Mouse (Mus musculus): Measurements from ENCODE around the gene Lrrc28. TPM values are rescaled to one million over a fixed set of nuclear protein-coding genes. Genes with fewer than 3 reads are reported as not detected.
A peak's percentile ranks its signal among the peaks of the same experiment; 100 is the strongest.

Gene Lrrc28
- polyA plus RNA-seq, 1 experiment from 2014 or later: 14.4 TPM

- Histone ChIP-seq H3K4me2 (no peak overlapping the region), H3K4me1 (replicated peaks; ENCODE audit: control insufficient read depth, insufficient read depth, low read length) (no peaks in the 10 kb centered on the region), H3K4me3 (ENCODE audit: low read depth, low read length) (no peak overlapping the region), H3K36me3 (ENCODE audit: control insufficient read depth, insufficient read depth, low read length) (peaks cover 2% of the 10 kb centered on the region; the same call in 1 of the 2 replicates), H3K27ac (ENCODE audit: low read depth, low read length) (no peak overlapping the region), H3K27me3 (replicated peaks; ENCODE audit: control insufficient read depth, insufficient read depth, low read length) (no peaks in the 10 kb centered on the region), H3K9ac (ENCODE audit: low read depth, low read length) (no peak overlapping the region), H3K9me3 (ENCODE audit: control insufficient read depth, low read length) (peaks cover 4% of the 10 kb centered on the region; the same call in 1 of the 2 replicates)
- DNase-seq (ENCODE audit: low spot score) (no peak), ATAC-seq (replicated peaks; ENCODE audit: low FRiP score) (no peak)
- WGBS: 74% methylated on average over 9 of the region's 9 CpGs
Observed at GRCm38 (mm10) chr7:67681078-67681477, 36.0 kb upstream of the Lrrc28 start.

- Histone ChIP-seq H3K27me3 (replicated peaks; ENCODE audit: control insufficient read depth, insufficient read depth, low read length) (no peaks in the 10 kb centered on the region), H3K9me3 (ENCODE audit: control insufficient read depth, low read length) (no peaks in the 10 kb centered on the region), H3K4me1 (replicated peaks; ENCODE audit: control insufficient read depth, insufficient read depth, low read length) (no peaks in the 10 kb centered on the region; the same call in 1 of the 2 replicates), H3K27ac (ENCODE audit: low read depth, low read length) (no peak overlapping the region), H3K36me3 (ENCODE audit: control insufficient read depth, insufficient read depth, low read length) (peaks cover 2% of the 10 kb centered on the region; the same call in 1 of the 2 replicates), H3K4me2 (no peak overlapping the region), H3K9ac (ENCODE audit: low read depth, low read length) (no peak overlapping the region), H3K4me3 (ENCODE audit: low read depth, low read length) (no peak overlapping the region)
- ATAC-seq (replicated peaks; ENCODE audit: low FRiP score): no peak
- DNase-seq (ENCODE audit: low spot score): no peak
- whole genome bisulfite sequencing: 88% methylated on average over 16 of the region's 16 CpGs
Observed at GRCm38 (mm10) chr7:67678878-67679499, 33.9 kb upstream of the Lrrc28 start.

GRCm38 (mm10) chr7:67673656-67674055, 28.6 kb upstream of the Lrrc28 start:
- H3K4me3 ChIP-seq (ENCODE audit: low read depth, low read length): no peak overlapping the region
- no peaks in the 10 kb centered on the region; the same call in 1 of the 2 replicates for H3K4me1 ChIP-seq (replicated peaks; ENCODE audit: control insufficient read depth, insufficient read depth, low read length)
- no peaks in the 10 kb centered on the region for H3K9me3 ChIP-seq (ENCODE audit: control insufficient read depth, low read length)
- no peak overlapping the region for H3K9ac ChIP-seq (ENCODE audit: low read depth, low read length)
- 82% methylated on average over 5 of the region's 5 CpGs for WGBS
- H3K36me3 ChIP-seq (ENCODE audit: control insufficient read depth, insufficient read depth, low read length): peaks cover 4% of the 10 kb centered on the region; the same call in 1 of the 2 replicates
- H3K27me3 ChIP-seq (replicated peaks; ENCODE audit: control insufficient read depth, insufficient read depth, low read length): no peaks in the 10 kb centered on the region
- no peak for DNase-seq (ENCODE audit: low spot score)
- ATAC-seq (replicated peaks; ENCODE audit: low FRiP score): no peak
- H3K27ac ChIP-seq (ENCODE audit: low read depth, low read length): no peak overlapping the region
- H3K4me2 ChIP-seq: no peak overlapping the region

GRCm38 (mm10) chr7:67672650-67673049, 27.6 kb upstream of the Lrrc28 start:
- WGBS: 12% methylated on average over 10 of the region's 10 CpGs

GRCm38 (mm10) chr7:67670965-67671364, 25.9 kb upstream of the Lrrc28 start:
- 96% methylated on average over 1 of the region's 1 CpGs for WGBS
- Histone ChIP-seq H3K36me3 (ENCODE audit: control insufficient read depth, insufficient read depth, low read length) (peaks cover 4% of the 10 kb centered on the region; the same call in 1 of the 2 replicates), H3K27ac (ENCODE audit: low read depth, low read length) (no peak overlapping the region)

More at GRCm38 (mm10) chr7:67672650-67673049, 27.6 kb upstream of the Lrrc28 start:
- Histone ChIP-seq H3K4me3 (ENCODE audit: low read depth, low read length) (no peak overlapping the region), H3K27ac (ENCODE audit: low read depth, low read length) (no peak overlapping the region), H3K27me3 (replicated peaks; ENCODE audit: control insufficient read depth, insufficient read depth, low read length) (no peaks in the 10 kb centered on the region), H3K9me3 (ENCODE audit: control insufficient read depth, low read length) (no peaks in the 10 kb centered on the region), H3K36me3 (ENCODE audit: control insufficient read depth, insufficient read depth, low read length) (peaks cover 4% of the 10 kb centered on the region; the same call in 1 of the 2 replicates), H3K4me2 (no peak overlapping the region), H3K4me1 (replicated peaks; ENCODE audit: control insufficient read depth, insufficient read depth, low read length) (no peaks in the 10 kb centered on the region; the same call in 1 of the 2 replicates), H3K9ac (ENCODE audit: low read depth, low read length) (no peak overlapping the region)
- ATAC-seq (replicated peaks; ENCODE audit: low FRiP score) (no peak; the same call in 1 of the 2 replicates), DNase-seq (ENCODE audit: low spot score) (peak; percentile 82)

GRCm38 (mm10) chr7:67663981-67664694, 19.1 kb upstream of the Lrrc28 start:
- 84% methylated on average over 14 of the region's 14 CpGs for WGBS
- DNase-seq (ENCODE audit: low spot score) (no peak), ATAC-seq (replicated peaks; ENCODE audit: low FRiP score) (no peak)
- Histone ChIP-seq H3K4me2 (no peak overlapping the region), H3K4me1 (replicated peaks; ENCODE audit: control insufficient read depth, insufficient read depth, low read length) (no peaks in the 10 kb centered on the region), H3K9me3 (ENCODE audit: control insufficient read depth, low read length) (no peaks in the 10 kb centered on the region), H3K4me3 (ENCODE audit: low read depth, low read length) (no peak overlapping the region), H3K9ac (ENCODE audit: low read depth, low read length) (no peak overlapping the region), H3K36me3 (ENCODE audit: control insufficient read depth, insufficient read depth, low read length) (no peaks in the 10 kb centered on the region), H3K27ac (ENCODE audit: low read depth, low read length) (no peak overlapping the region), H3K27me3 (replicated peaks; ENCODE audit: control insufficient read depth, insufficient read depth, low read length) (no peaks in the 10 kb centered on the region)

More at GRCm38 (mm10) chr7:67670965-67671364, 25.9 kb upstream of the Lrrc28 start:
- no peak overlapping the region for H3K9ac ChIP-seq (ENCODE audit: low read depth, low read length)
- H3K4me1 ChIP-seq (replicated peaks; ENCODE audit: control insufficient read depth, insufficient read depth, low read length): no peaks in the 10 kb centered on the region; the same call in 1 of the 2 replicates
- ATAC-seq (replicated peaks; ENCODE audit: low FRiP score) (no peak), DNase-seq (ENCODE audit: low spot score) (no peak)
- no peak overlapping the region for H3K4me3 ChIP-seq (ENCODE audit: low read depth, low read length)
- no peak overlapping the region for H3K4me2 ChIP-seq
- no peaks in the 10 kb centered on the region for H3K9me3 ChIP-seq (ENCODE audit: control insufficient read depth, low read length)
- no peaks in the 10 kb centered on the region for H3K27me3 ChIP-seq (replicated peaks; ENCODE audit: control insufficient read depth, insufficient read depth, low read length)

GRCm38 (mm10) chr7:67662424-67662823, 17.4 kb upstream of the Lrrc28 start:
- Histone ChIP-seq H3K27me3 (replicated peaks; ENCODE audit: control insufficient read depth, insufficient read depth, low read length) (no peaks in the 10 kb centered on the region), H3K27ac (ENCODE audit: low read depth, low read length) (no peak overlapping the region), H3K9ac (ENCODE audit: low read depth, low read length) (no peak overlapping the region), H3K9me3 (ENCODE audit: control insufficient read depth, low read length) (no peaks in the 10 kb centered on the region), H3K4me1 (replicated peaks; ENCODE audit: control insufficient read depth, insufficient read depth, low read length) (no peaks in the 10 kb centered on the region), H3K4me3 (ENCODE audit: low read depth, low read length) (no peak overlapping the region), H3K4me2 (no peak overlapping the region), H3K36me3 (ENCODE audit: control insufficient read depth, insufficient read depth, low read length) (no peaks in the 10 kb centered on the region)
- DNase-seq (ENCODE audit: low spot score) (no peak), ATAC-seq (replicated peaks; ENCODE audit: low FRiP score) (no peak)
- 66% methylated on average over 5 of the region's 5 CpGs for WGBS

GRCm38 (mm10) chr7:67658110-67658509, 13.0 kb upstream of the Lrrc28 start:
- no peak for DNase-seq (ENCODE audit: low spot score)
- ATAC-seq (replicated peaks; ENCODE audit: low FRiP score): no peak
- H3K9me3 ChIP-seq (ENCODE audit: control insufficient read depth, low read length): no peaks in the 10 kb centered on the region
- no peaks in the 10 kb centered on the region for H3K36me3 ChIP-seq (ENCODE audit: control insufficient read depth, insufficient read depth, low read length)
- H3K9ac ChIP-seq (ENCODE audit: low read depth, low read length): no peak overlapping the region
- no peak overlapping the region for H3K27ac ChIP-seq (ENCODE audit: low read depth, low read length)
- H3K4me2 ChIP-seq: no peak overlapping the region
- H3K27me3 ChIP-seq (replicated peaks; ENCODE audit: control insufficient read depth, insufficient read depth, low read length): no peaks in the 10 kb centered on the region
- WGBS: 83% methylated on average over 4 of the region's 4 CpGs
- no peak overlapping the region for H3K4me3 ChIP-seq (ENCODE audit: low read depth, low read length)
- no peaks in the 10 kb centered on the region for H3K4me1 ChIP-seq (replicated peaks; ENCODE audit: control insufficient read depth, insufficient read depth, low read length)

Data from liver, embryonic 11.5 days (tissue).